Mouse (Mus musculus) T-helper 17 cell (primary cell): Measurements from ENCODE around the gene Adcy1.

Source experiments
- in situ Hi-C, 2 experiments: fragments of 300-600 bp; cut with MboI, MseI; formaldehyde crosslinking; loops; 1 replicate in 1 of 2; 2 replicates in 1 of 2; pipeline ENCODE4 v1.15.1; 2025; ENCODE audit warnings: high pct_unique_total_duplicates in 2 of 2

The Adcy1 gene

GRCm38 (mm10) chr11:7135763-7136162 lies 72.5 kb downstream of the Adcy1 start:
- in situ Hi-C loops: loop anchor here (5.0 to 10.0 kb wide), 2 partner anchors 471 to 483 kb away; no protein-coding TSS in a partner anchor

GRCm38 (mm10) chr11:7136246-7136855 lies 73.1 kb downstream of the Adcy1 start:
- in situ Hi-C loops: loop anchor here (5.0 to 10.0 kb wide), 2 partner anchors 472 to 484 kb away; no protein-coding TSS in a partner anchor

GRCm38 (mm10) chr11:7138370-7138769 lies 75.1 kb downstream of the Adcy1 start:
- in situ Hi-C loops: loop anchor here (5.0 to 10.0 kb wide), 2 partner anchors 474 to 486 kb away; no protein-coding TSS in a partner anchor

DNA sequence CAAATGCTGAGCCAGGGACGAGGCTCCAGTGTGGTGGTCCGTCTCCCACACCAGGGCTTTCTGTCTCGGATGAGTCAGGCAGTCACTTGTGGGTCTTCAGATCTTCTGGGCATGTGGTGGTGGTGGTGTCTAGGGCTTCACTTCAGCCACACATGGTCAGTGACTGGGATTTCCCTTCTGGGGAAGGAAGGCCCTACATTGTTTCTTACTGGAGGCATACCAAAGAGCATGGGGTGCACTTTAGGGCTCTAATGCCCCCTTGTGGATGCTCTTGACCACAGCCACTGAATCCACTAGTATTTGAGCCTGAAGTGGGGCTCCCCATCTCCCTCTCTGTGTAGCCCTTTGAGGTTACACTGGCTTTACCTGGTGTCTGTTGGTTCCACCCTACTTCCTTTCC lies 77.2 kb downstream of the Adcy1 start:
- in situ Hi-C loops: loop anchor here in 1 of 2 experiments (10.0 kb wide), 1 partner anchor 496 kb away; no protein-coding TSS in a partner anchor

DNA sequence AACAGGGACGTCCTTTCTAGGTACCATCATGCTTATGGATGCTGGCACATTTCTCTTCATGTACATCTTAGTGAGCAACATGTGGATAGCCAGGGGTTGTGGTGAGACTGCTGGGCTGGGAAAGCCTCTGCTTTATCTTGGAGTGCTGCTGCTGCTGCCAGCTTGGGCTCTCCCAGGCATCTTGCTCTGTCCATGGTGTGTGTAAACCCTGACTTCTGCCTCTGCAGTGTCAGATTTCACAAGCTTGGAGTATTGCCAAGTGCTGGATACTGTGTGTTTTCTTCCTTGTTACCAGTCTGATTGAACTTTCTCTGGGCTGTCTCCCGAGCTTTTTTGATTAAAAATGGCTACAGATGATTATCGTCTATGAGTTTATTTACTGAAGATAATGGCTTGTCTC lies 79.4 kb downstream of the Adcy1 start:
- in situ Hi-C loops: loop anchor here in 1 of 2 experiments (10.0 kb wide), 1 partner anchor 498 kb away; no protein-coding TSS in a partner anchor

- in situ Hi-C loops: loop anchor here in 1 of 2 experiments (10.0 kb wide), 1 partner anchor 500 kb away; no protein-coding TSS in a partner anchor
Observed at GRCm38 (mm10) chr11:7144369-7144768, 81.1 kb downstream of the Adcy1 start.

GRCm38 (mm10) chr11:7145221-7145620 lies 81.9 kb downstream of the Adcy1 start:
- in situ Hi-C loops: loop anchor here in 1 of 2 experiments (10.0 kb wide), 1 partner anchor 500 kb away; no protein-coding TSS in a partner anchor

- in situ Hi-C loops: loop anchor here in 1 of 2 experiments (10.0 kb wide), 1 partner anchor 503 kb away; no protein-coding TSS in a partner anchor
Observed at GRCm38 (mm10) chr11:7147536-7147935, 84.2 kb downstream of the Adcy1 start.

DNA sequence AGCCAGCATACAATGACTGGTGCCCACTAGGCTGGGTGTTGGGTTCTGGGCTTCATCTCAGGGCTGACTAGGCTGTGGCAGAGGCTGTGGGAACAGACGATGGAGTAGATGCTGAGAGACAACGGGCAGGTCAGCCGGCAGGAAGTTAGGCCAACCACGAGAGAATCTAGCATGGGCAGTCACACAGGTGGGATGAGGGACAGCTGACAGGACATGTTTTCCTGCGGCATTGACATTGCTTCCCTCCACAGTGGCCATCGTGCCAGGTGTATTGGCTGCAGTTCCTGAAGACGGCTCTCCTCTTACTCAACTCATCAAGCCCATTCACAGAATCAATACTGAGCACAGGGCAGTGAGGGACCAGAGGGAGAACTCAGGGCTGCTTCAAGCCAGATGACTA lies 84.7 kb downstream of the Adcy1 start:
- in situ Hi-C loops: loop anchor here in 1 of 2 experiments (10.0 kb wide), 1 partner anchor 503 kb away; no protein-coding TSS in a partner anchor

- in situ Hi-C loops: loop anchor here in 1 of 2 experiments (10.0 kb wide), 1 partner anchor 505 kb away; no protein-coding TSS in a partner anchor
Observed at GRCm38 (mm10) chr11:7149471-7149870, 86.2 kb downstream of the Adcy1 start.

- in situ Hi-C loops: no loop called here
Observed at GRCm38 (mm10) chr11:7150511-7150910, 87.2 kb downstream of the Adcy1 start.

DNA sequence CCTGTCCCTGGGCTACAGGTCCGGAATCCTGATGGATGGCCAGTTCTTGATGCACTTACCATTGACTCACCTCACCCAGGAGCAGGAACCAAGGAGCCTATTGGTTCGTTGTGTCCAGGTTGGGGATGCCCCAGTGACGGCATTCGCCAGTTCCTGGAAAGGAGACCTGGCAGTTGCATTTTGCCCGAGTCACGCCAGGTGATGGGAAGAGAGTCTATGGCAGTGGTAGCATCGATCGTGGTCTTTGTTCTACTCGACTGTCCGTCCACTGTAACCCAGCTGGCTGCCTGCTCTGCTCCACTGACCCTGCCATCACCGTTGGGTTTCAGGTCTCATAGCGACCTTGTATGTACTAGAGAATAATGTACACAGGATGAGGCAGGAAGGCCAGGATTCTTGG lies 89.1 kb downstream of the Adcy1 start:
- in situ Hi-C loops: no loop called here

DNA sequence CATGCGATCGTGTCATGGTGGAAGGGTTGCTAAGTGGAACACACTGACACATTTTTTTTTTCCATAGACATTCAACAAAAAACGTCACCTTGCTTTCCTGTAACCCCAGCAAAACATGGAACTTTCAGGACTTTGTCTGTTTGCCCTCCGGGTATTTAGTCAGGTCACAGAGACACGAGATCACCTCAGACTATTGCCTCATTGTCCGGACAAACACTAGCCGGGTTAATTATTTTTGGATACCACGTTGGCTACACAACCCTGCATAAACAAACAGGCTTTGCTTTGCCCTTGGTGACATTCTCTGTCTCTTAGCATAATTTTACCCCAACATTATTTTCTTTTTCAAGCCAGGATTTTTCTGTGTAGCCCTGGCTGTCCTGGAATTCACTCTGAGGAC lies 89.8 kb downstream of the Adcy1 start:
- in situ Hi-C loops: no loop called here

- in situ Hi-C loops: no loop called here
Observed at GRCm38 (mm10) chr11:7156427-7156826, 93.1 kb downstream of the Adcy1 start.

DNA sequence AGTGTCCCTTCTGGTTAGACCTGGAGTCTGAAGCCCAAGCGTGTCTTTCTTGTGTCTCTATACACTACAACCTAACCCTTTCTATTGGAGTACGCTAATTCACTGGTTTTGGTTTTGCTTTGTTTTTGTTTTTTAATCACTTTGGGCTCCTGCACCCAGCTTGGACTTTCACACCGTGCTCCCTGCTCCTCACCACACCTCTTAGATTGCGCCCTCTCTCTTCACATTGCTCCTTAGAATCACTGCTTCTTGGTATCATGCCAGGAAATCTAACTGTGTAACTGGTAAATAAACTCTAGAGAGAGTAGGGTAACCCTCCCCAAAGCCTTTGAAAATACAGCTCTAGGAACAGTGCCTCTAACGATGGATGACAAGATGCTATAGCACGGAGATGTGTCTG lies 94.9 kb downstream of the Adcy1 start:
- in situ Hi-C loops: no loop called here

DNA sequence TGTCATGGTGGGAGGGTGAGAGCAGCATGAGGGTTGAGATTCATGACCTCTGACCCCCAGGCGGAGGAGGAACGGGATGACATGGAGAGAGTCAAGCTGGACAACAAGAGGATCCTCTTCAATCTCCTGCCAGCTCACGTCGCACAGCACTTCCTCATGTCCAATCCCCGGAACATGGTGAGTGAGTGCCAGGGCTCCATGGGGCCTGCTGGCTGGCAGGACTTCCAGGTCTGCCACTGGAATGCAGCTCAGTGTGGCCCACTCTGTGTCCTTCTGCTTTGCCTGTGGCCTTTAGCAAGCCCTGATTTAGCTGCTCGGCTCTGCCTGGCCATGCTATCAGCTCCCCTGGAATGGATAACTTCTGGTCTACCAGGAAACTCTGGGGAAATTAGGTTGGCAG lies 96.9 kb downstream of the Adcy1 start:
- in situ Hi-C loops: no loop called here

GRCm38 (mm10) chr11:7160637-7161101 lies 97.4 kb downstream of the Adcy1 start:
- in situ Hi-C loops: no loop called here

GRCm38 (mm10) chr11:7161502-7162174 lies 98.3 kb downstream of the Adcy1 start:
- in situ Hi-C loops: no loop called here

DNA sequence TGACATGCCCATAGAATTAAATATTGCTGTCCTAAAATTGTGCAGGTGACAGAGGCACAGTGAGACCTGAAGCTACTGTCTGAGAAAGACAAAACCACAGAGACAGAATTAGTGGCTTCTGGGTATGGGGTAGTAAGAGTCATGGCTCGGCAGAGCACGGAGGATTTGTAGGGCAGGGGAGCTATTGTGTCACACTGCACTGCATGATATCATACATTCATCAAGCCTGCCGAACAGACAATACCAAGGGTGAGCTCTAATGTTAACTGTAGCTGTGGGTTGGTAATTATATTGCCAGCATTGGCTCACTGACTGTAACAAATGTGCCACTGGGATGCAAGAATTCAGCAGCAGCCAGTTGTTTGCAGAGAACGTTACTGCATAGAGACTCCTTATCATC lies 101.1 kb downstream of the Adcy1 start:
- in situ Hi-C loops: no loop called here

- in situ Hi-C loops: no loop called here
Observed at GRCm38 (mm10) chr11:7169645-7170044, 106.4 kb downstream of the Adcy1 start.

- in situ Hi-C loops: no loop called here
Observed at GRCm38 (mm10) chr11:7173664-7174063, 110.4 kb downstream of the Adcy1 start.

DNA sequence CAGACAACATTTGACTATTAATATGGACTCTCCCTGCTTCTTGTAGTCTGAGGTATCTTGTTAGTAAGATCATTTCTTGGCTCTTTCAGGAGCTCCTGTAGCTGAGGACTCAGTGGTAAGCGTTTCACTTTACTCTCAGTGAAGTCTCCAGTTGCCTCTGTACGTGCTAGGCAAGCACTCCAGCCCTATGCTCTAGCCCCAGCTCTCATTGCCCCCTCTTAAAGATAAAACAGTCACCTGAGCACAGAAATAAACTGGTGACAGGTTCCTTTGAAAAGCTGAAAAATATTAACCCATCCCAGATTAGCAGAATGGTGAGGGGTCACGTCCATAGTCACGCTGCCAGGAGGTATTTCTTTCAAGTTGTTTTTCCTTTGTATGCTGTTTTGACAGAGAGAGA lies 115.4 kb downstream of the Adcy1 start:
- in situ Hi-C loops: no loop called here
